Mouse (Mus musculus): ENCODE measurements around the gene Mymx. TPM values are rescaled to one million over a fixed set of nuclear protein-coding genes. Genes with fewer than 3 reads are reported as not detected.

Mymx gene
- not detected in 2 replicates for polyA plus RNA-seq (2015; fragmentation: Nextera tagmentation; extraction: Ambion mirVana)

GRCm38 (mm10) chr17:45601877-45602304 lies at the start of gene Mymx:
Gene Mymx (minus strand): TSS chr17:45602102.

GRCm38 (mm10) chr17:45599446-45600242 lies 2.3 kb downstream of the Mymx start, which contains the start of gene Slc29a1:
Gene Slc29a1 (minus strand): TSS chr17:45599606.

GRCm38 (mm10) chr17:45573087-45573779 lies 28.7 kb downstream of the Mymx start, which contains the start of gene Hsp90ab1:
Gene Hsp90ab1 (minus strand): TSS chr17:45573271.

GRCm38 (mm10) chr17:45563655-45564530 lies 38.0 kb downstream of the Mymx start, which contains the start of gene Slc35b2:
Gene Slc35b2 (plus strand): TSS chr17:45563874.

GRCm38 (mm10) chr17:45555452-45556106 lies 46.3 kb downstream of the Mymx start, which contains the start of gene Nfkbie:
Gene Nfkbie (plus strand): TSS chr17:45555703.

Other genes with a start within 250 kb of the Mymx start
- gene Cdc5l, start 168.4 kb downstream of the Mymx start, polyA plus RNA-seq (2015; fragmentation: Nextera tagmentation; extraction: Ambion mirVana): 27.1 and 29.6 TPM in 2 replicates
- 0.16 TPM in 1 of 2 replicates, not detected in the other for gene Spats1, start 126.7 kb downstream of the Mymx start, polyA plus RNA-seq (2015; fragmentation: Nextera tagmentation; extraction: Ambion mirVana)
- gene Aars2, start 95.3 kb downstream of the Mymx start, polyA plus RNA-seq (2015; fragmentation: Nextera tagmentation; extraction: Ambion mirVana): 6.2 and 7.2 TPM in 2 replicates
- 0.13 TPM in 1 of 2 replicates, not detected in the other for gene Tcte1, start 78.7 kb downstream of the Mymx start, polyA plus RNA-seq (2015; fragmentation: Nextera tagmentation; extraction: Ambion mirVana)
- 0.47 and 0.65 TPM in 2 replicates for gene Tmem151b, start 52.4 kb downstream of the Mymx start, polyA plus RNA-seq (2015; fragmentation: Nextera tagmentation; extraction: Ambion mirVana)
- gene Nfkbie, start 46.4 kb downstream of the Mymx start, polyA plus RNA-seq (2015; fragmentation: Nextera tagmentation; extraction: Ambion mirVana): 3.5 and 3.8 TPM in 2 replicates
- gene Slc35b2, start 38.2 kb downstream of the Mymx start, polyA plus RNA-seq (2015; fragmentation: Nextera tagmentation; extraction: Ambion mirVana): 87.4 and 92.8 TPM in 2 replicates
- gene Hsp90ab1, start 28.8 kb downstream of the Mymx start, polyA plus RNA-seq (2015; fragmentation: Nextera tagmentation; extraction: Ambion mirVana): 876 and 897 TPM in 2 replicates
- gene Slc29a1, start 2.5 kb downstream of the Mymx start, polyA plus RNA-seq (2015; fragmentation: Nextera tagmentation; extraction: Ambion mirVana): 106 and 125 TPM in 2 replicates
- gene Capn11, start 57.2 kb upstream of the Mymx start, polyA plus RNA-seq (2015; fragmentation: Nextera tagmentation; extraction: Ambion mirVana): 0.68 and 0.75 TPM in 2 replicates
- 166 and 175 TPM in 2 replicates for gene Mrpl14, start 84.2 kb upstream of the Mymx start, polyA plus RNA-seq (2015; fragmentation: Nextera tagmentation; extraction: Ambion mirVana)
- 31.0 and 31.1 TPM in 2 replicates for gene Tmem63b, start 84.8 kb upstream of the Mymx start, polyA plus RNA-seq (2015; fragmentation: Nextera tagmentation; extraction: Ambion mirVana)
- not detected in 2 replicates for gene 1600014C23Rik, start 131.7 kb upstream of the Mymx start, polyA plus RNA-seq (2015; fragmentation: Nextera tagmentation; extraction: Ambion mirVana)

All from urinary bladder, postnatal 0 days (tissue).